Mouse (Mus musculus) Patski (cell line): ENCODE results near the gene Haghl. TPM values are rescaled to one million over a fixed set of nuclear protein-coding genes. Genes with fewer than 3 reads are reported as not detected.
A peak's percentile ranks its signal among the peaks of the same experiment; 100 is the strongest.
"Not testable (repeated sequence)": the region's sequence is repeated elsewhere in the genome, so short reads cannot be mapped to it uniquely, and the experiment has no call there.

Experiments
- ATAC-seq: fragments of 100-300 bp; one replicate; pipeline ENCODE4 v1.8.0; 2021
- CTCF ChIA-PET: fragments of 350-600 bp; sonication (Branson Sonifier 250); formaldehyde crosslinking; loops from one replicate; lab custom pipeline; 2022; ENCODE audit warnings: inconsistent platforms; lab: Charles Lee
- POLR2A ChIA-PET: fragments of 350-600 bp; sonication (Branson Sonifier 250); formaldehyde crosslinking; loops from one replicate; lab custom pipeline; 2022; ENCODE audit warnings: antibody characterized with exemption, inconsistent platforms; lab: Charles Lee
- DNase-seq: peaks from one replicate; pipeline ENCODE4 v3.0.0-alpha.2; 2011; ENCODE audit warnings: low read depth, low spot score
- H3K27me3 ChIP-seq: fragments of 371-371 bp; one replicate; pipeline ENCODE4 v1.5.1; 2021
- CTCF ChIP-seq: fragments of 100-300 bp; IDR thresholded peaks from one replicate; pipeline ENCODE4 v1.5.1; 2021
- in situ Hi-C: fragments of 300-500 bp; cut with MboI; formaldehyde crosslinking; loops from 3 replicates; pipeline ENCODE4 v1.11.1; 2018; ENCODE audit warnings: low pct_unique_long_range_greater_than_20kb, mixed read lengths
- polyA plus RNA-seq: library from polyadenylated mRNA; unstranded; gene quantifications from one replicate; pipeline ENCODE4 v1.2.3, GENCODE M21; 2021

Haghl gene
- polyA plus RNA-seq, 1 experiment from 2014 or later, result 108 TPM

DNA sequence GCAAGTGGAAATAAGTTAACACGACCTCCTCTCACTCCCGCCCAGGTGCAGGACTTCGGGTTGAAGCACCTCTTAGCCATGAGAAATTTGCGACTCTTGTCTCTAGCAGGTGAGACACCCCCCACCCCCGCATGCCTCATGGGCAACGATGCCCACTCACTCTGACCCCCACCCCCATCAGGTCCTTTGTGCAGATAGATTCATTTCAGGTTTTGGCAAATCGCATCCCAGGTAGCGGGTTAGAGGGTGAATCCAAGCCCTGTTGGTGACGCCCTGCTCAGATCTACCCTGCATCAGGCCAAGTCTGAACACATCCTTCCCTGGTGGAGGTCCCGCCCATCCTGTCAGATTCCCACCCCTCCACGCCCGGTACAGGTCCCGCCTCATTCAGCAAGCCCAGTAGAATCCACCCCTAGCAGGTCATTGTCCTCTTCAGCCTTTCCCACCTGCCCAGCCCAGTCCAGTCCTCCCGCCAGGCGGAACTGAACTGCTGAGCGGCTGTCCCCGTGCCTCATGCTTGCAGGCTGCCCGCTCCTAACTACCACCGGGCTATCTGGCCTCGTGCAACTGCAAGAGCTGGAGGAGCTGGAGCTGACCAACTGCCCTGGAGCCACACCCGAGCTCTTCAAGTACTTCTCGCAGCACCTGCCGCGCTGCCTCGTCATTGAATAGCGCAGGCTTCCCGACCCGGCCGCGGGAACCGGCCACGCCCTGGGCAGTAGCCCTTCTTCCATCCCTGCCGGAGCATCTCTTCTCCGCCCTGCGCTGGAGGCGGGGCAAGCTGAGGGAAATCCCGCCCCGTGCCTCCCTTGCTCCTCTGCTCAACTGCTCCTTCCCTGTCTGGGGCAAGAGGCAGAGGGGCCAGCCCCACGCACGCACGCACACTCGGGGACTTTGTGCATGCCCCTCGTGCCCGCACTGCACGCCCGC is 33.6 kb upstream of the Haghl start:
- H3K27me3 ChIP-seq, result peaks cover 17% of the 10 kb centered on the region
- ATAC-seq, result no peak
- DNase-seq, result no peak
- no peak for TF ChIP-seq CTCF
- in situ Hi-C loops, result no loop called here
- ChIA-PET POLR2A (no interaction called here), CTCF (no interaction called here)

DNA sequence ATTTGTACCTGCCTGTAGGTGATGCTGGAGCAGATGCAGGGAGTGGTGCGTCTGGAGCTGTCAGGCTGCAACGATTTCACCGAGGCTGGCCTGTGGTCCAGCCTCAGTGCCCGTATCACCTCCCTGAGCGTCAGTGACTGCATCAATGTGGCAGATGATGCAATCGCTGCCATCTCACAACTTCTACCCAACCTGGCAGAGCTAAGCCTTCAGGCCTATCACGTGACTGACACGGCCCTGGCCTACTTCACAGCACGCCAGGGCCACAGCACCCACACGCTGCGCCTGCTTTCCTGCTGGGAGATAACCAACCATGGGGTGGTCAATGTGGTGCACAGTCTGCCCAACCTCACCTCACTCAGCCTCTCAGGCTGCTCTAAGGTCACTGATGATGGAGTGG is 32.2 kb upstream of the Haghl start:
- POLR2A ChIA-PET, result interaction anchor here (1.8 kb wide), 1 partner anchor 14 kb away, joined by 6 read pairs; no protein-coding TSS in a partner anchor
- CTCF ChIA-PET, result no interaction called here
- in situ Hi-C loops, result no loop called here
- no peak for TF ChIP-seq CTCF
- H3K27me3 ChIP-seq, result peaks cover 17% of the 10 kb centered on the region
- DNase-seq (no peak), ATAC-seq (no peak)

DNA sequence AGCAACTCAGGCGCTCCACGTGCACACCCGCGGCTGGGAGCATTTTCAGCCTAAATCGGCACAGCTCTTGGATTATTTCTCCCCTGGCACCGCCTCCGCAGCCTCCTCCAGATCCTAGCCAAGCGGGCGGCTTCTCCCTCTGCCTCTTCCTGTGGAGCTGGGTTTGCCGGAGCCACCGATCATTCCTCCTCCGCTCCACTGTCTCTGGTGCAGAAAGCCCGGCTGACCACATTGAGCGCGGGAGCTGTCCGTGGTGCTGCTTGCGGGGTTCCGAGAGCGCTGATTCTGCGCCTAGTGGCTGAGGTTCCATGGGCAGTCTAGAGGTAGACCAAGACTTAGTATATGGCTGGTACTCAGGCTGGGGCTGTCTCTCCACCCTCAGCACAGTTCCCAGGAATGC is 28.0 kb upstream of the Haghl start:
- ATAC-seq (no peak), DNase-seq (no peak)
- CTCF ChIA-PET, result interaction anchor here (0.6 to 1.6 kb wide), 2 partner anchors 12 to 21 kb away, joined by 3 to 5 read pairs; no protein-coding TSS in a partner anchor
- POLR2A ChIA-PET, result interaction anchor here (1.2 kb wide), 1 partner anchor 11 kb away, joined by 3 read pairs; no protein-coding TSS in a partner anchor
- peaks cover 16% of the 10 kb centered on the region for H3K27me3 ChIP-seq
- in situ Hi-C loops, result no loop called here
- TF ChIP-seq CTCF, result no peak

DNA sequence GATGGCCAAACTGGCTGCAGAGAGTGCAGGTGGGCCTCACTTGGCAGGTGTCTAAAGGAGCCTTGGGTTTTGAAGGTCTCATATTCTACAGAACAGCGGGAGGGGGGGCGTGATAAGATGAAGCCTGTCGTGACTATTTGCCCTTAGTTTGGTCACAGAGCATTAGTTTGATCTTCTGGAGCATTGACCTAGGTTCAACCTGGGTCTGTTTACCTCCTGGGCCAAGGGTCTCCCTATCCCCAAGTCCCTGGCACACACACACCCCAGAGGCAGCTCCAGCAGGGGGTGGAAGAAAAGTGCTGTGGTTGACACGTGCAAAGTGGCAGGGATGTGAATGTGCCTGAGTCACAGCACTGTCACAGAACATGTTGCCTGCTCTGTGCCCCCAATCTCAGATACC is 25.4 kb upstream of the Haghl start:
- ChIA-PET POLR2A (no interaction called here), CTCF (no interaction called here)
- ATAC-seq (no peak), DNase-seq (no peak)
- in situ Hi-C loops, result no loop called here
- H3K27me3 ChIP-seq, result peaks cover 11% of the 10 kb centered on the region
- TF ChIP-seq CTCF, result no peak

DNA sequence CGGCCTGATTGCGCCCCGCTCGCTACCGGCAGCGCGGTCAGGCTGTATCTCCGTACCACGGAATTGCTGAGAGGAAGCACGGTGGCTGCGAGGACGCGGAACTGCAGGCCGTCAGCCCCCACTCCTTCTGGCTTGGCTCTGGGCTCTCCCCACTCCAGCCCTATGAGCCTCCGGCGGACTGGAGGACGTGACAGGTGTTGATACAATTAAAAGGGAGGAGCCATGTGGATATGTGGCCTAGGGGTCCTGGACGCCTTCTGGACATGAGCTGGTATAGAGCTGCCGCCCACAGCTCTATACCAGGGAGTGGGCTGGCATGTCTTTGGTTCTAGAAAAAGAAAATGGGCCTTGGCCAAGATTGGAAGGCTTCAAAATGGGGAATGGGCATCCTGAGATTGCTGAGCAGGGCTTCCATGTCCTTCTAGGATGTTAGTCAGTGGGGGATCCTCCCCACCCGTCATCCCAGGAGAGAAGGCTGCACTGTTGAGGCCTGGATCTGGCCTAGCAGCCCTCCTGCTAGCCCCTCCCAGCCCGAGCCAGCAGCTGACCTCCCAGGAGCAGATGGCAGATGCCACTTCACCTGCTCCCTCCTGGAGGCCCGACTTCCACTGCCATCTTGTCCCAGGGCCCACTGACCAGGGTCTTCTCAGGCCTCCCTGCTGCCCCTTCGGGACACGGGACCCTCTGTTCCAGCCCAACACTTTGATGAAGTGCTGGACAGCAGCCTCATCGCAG is 24.3 kb upstream of the Haghl start:
- ATAC-seq, result no peak

DNA sequence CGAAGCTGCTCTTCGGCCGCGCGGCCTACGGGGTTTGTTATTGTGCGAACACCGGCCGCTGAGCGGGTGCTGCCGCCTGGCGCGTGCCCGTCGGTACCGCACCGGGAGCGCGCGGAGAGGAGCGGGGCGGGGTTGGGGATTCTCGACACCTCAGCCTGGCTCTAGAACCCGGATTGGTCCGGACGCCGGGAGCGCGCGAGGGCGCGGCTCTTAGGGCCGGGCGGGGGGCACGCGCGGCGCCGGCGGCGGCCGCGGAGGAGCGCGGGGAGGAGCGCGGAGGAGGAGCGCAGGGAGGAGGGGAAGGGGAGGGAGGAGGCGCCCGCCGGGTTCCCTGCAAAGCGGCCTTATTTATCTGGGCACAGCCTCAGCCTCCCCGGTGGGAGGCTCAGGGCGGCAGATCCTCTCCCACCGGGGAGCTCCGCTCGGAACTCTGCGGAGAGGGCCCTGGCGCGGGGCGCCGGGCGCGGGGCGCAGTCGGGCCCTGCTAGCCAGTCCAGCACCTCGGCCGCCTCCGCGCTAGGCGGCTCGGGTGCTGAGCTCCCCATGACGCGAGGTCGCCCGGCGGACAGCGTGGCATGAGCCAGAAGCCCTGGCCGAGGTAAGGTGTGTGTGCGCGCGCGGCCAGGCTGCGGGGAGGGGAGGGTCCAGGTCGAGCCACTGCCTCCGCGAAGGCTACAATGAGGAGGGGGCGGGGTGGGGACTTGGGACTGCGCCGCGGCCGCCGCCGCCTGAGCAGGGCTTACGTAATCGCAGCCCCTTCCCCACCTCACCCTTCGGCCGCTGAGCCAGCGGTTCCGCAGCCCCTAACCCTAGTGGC is 23.5 kb upstream of the Haghl start, which contains the start of gene Fbxl16:
TSS of gene Fbxl16 (plus strand) at position 297 of the 817 bp plus-strand sequence.
- no peak for TF ChIP-seq CTCF
- H3K27me3 ChIP-seq, result peaks cover 11% of the 10 kb centered on the region
- in situ Hi-C loops, result no loop called here
- ChIA-PET CTCF (no interaction called here), POLR2A (interaction anchor here (1.4 to 1.5 kb wide), 2 partner anchors 12 to 24 kb away, joined by 4 read pairs; partner anchors contain the start of genes Metrn and Stub1)
- no peak for DNase-seq
- peak; percentile 41 for ATAC-seq

More for the DNA sequence above, 24.3 kb upstream of the Haghl start:
- in situ Hi-C loops, result no loop called here
- ChIA-PET CTCF (no interaction called here), POLR2A (interaction anchor here (1.4 to 1.5 kb wide), 2 partner anchors 13 to 24 kb away, joined by 4 read pairs; partner anchors contain the start of genes Metrn and Stub1)
- peaks cover 11% of the 10 kb centered on the region for H3K27me3 ChIP-seq
- DNase-seq, result no peak
- TF ChIP-seq CTCF, result no peak

DNA sequence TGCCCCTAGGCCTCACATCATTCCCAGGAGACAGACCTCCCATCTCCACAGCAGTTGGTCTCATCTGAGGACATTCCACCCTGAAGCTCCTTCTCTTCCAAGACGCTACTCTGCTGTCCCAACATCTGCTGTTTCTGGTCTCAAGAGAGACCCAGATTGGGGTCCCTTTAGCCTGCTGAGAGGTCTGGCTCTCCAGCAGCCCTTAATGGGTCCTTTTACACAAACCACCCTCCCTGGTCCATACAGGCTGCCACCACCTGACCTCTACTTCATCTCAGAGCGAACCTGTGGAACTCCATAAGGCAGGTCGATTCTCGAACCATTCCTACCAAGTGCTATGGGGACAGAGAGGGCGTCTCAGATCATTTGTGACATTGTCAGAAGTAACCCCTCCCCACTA is 22.6 kb upstream of the Haghl start:
- ATAC-seq (no peak), DNase-seq (no peak)
- H3K27me3 ChIP-seq, result peaks cover 11% of the 10 kb centered on the region
- in situ Hi-C loops, result no loop called here
- no peak for TF ChIP-seq CTCF
- POLR2A ChIA-PET, result interaction anchor here (1.4 to 1.5 kb wide), 2 partner anchors 11 to 25 kb away, joined by 4 read pairs; partner anchors contain the start of genes Metrn and Stub1
- CTCF ChIA-PET, result no interaction called here

DNA sequence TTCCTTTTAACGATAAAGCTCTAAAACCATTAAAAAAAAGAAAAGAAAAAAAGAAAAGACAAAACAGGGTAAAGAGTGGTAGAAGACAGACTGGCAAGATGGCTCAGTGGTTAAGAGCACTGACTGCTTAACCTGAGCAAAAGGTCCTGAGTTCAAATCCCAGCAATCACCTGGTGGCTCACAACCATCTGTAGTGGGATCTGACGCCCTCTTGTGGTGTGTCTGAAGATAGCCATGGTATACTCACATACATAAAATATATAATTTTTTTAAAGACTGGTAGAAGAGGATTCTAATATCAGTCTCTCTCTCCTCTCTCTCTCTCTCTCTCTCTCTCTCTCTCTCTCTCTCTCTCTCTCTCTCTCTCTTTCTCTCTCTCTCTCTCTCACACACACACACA is 22.0 kb upstream of the Haghl start:
- DNase-seq, in situ Hi-C loops, CTCF ChIA-PET, POLR2A ChIA-PET, ATAC-seq: not testable (repeated sequence)
- H3K27me3 ChIP-seq, result peaks cover 11% of the 10 kb centered on the region

DNA sequence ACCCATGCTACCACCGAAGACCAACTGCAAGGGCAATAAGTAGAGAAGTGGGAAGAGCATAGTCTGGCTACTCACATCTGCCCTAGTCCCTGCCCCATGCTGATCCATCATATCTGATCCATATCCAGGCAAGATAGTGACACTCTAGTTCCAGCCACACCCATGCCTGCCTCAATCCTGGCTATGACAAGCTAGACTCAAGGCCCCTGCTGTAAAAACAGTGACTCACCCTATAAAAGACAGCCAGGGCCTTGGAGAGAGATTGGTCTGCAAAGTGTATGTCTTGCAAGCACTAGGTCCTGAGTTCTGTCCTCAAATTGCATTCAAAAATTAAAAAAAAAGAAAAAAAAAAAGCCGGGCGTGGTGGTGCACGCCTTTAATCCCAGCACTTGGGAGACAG is 21.0 kb upstream of the Haghl start:
- ChIA-PET POLR2A (no interaction called here), CTCF (no interaction called here)
- TF ChIP-seq CTCF, result no peak
- DNase-seq (no peak), ATAC-seq (no peak)
- peaks cover 11% of the 10 kb centered on the region for H3K27me3 ChIP-seq
- in situ Hi-C loops, result no loop called here
